Mouse (Mus musculus) heart, postnatal 14 days (tissue): ENCODE results near the gene Rab2b. TPM values are rescaled to one million over a fixed set of nuclear protein-coding genes. Genes with fewer than 3 reads are reported as not detected.

Source experiments
- DNase-seq, 2 experiments: peaks; one replicate each; pipeline ENCODE4 v3.0.0; 2021 to 2022
- intact Hi-C: fragments of 180-260 bp; cut with DNase I; formaldehyde crosslinking; loops from one replicate; pipeline ENCODE4 v1.15.1; 2025
- total RNA-seq, 2 experiments: library from RNA; stranded (reverse); gene quantifications; 2 replicates each; pipeline ENCODE4 v1.2.3; 2021

Gene Rab2b
- total RNA-seq, 2 experiments from 2014 or later = 5.5 to 7.1 TPM

DNA sequence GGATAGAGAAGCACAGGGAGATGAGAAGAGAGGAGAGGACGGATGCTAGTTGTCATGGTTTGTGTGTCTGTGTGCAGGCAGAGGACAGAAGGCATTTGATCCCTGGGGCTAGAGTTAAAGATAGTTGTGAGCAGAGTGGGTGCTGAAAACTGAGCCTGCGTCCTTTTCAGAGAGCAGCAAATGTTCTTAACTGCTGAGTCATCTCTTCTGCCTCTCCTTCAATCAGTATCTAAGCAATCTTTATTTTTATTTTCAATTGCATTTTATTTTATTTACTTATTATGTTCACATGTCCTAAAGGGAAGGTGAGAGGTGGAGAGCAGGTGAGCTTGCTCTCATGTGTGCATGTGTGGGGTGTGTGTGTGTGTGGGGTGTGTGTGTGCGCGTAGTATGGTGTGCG is 4.3 kb upstream of the Rab2b start:
- intact Hi-C loops = no loop called here
- no peak for DNase-seq

DNA sequence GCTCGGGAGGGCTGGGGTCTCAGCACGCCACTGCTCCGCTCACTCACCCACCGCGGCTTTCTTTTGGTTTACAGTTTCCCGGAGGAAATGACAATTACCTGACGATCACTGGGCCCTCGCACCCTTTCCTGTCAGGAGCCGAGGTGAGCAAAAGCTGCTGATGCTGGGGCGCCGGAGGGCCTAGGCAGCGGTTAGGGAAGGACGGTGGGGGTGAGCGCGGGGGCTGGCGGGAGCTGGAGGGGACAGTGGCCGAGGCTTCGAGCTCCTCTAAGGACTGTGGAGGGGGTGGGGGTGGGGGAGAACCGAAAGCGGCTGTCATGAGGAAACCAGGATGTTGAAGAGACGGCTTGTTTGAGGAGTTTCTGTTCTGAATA is 389 bp upstream of the Rab2b start:
- intact Hi-C loops = loop anchor here (2.0 to 10.0 kb wide), 2 partner anchors 23 to 165 kb away; partner anchors contain the start of genes Chd8 and Rpgrip1
- DNase-seq = no peak

DNA sequence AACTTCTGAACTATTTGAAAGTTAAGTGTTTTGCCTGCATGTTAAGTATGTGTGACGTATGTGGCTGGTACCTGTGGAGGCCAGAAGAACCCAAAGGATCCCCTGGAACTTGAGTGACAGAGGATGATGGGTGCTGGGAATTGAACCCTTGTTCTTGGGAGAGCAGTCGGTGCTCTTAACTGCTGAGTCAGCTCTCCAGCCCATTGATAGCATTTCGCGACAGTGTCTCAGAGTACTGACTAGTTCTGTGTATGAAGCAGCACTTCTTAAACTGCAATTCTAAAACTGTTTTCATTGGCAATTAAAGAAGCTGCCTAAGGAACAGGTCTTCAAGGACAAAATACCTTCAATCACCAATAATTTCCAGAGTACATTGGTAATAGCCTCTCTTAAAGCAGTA is 2.1 kb downstream of the Rab2b start:
- no peak for DNase-seq
- intact Hi-C loops = loop anchor here (10.0 kb wide), 1 partner anchor 162 kb away; the partner anchor contains the start of gene Rpgrip1

DNA sequence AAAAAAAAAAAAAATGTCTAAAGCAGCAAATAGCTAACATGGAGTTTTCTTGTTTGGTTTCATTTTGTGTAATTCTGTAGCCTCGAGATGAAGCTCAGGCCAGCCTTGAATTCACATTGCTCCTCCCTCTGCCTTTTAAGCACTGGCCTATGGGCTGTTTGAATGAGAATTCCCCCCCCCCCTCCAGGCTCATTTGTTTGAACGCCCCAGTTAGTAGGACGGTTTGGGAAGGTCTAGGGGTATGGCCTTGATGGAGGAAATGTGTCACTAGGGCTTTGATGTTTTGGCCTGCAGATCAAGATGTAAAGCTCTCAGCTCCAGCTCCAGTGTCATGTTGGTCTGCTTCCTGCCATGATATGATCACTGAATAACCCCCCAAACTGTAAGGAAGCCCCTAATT is 6.6 kb downstream of the Rab2b start:
- intact Hi-C loops = loop anchor here (10.0 kb wide), 1 partner anchor 158 kb away; the partner anchor contains the start of gene Rpgrip1
- no peak for DNase-seq

DNA sequence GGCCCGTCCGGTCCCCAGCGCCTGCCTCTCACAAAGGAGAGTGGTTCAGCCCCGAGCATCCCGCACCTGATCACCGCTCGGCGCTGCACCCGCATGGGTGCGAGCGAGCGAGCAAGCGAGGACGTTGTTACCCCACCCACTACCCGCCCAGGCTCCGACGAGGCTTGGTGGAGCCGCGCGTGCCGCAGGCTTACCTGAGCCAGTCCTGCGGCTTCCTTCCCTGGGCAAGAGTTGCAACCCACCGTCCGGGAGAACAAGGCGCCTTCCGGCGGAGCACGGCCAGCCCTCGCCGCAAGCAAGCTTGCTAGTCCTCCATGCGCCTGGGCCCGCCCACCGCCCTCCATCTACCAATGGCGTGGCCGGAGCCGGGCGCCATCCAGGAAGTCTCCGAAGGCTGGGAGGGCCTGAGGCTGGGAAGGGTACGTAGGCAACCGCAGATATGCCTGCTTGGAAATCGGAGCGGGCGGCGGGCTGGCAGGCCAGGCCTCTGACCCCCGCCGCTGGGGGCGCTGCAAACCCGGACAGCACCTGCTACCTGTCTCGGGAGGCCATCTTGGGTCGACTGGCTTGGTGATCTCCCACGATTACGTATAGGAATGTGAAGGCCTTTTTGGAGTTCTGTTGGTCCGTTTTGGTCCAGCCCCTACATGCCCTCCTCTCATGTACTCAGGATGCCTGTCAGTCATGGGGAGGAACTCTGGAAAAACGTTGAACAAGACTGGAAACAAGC is 21.7 kb downstream of the Rab2b start, which contains the start of gene Chd8:
Chd8 (minus strand) TSS at position 297 of the 730 bp plus-strand sequence.
- DNase-seq = peak; percentile 97 to 98
- intact Hi-C loops = loop anchor here (2.0 kb wide), 2 partner anchors 15 to 21 kb away; partner anchors contain the start of genes Rab2b and Tox4

DNA sequence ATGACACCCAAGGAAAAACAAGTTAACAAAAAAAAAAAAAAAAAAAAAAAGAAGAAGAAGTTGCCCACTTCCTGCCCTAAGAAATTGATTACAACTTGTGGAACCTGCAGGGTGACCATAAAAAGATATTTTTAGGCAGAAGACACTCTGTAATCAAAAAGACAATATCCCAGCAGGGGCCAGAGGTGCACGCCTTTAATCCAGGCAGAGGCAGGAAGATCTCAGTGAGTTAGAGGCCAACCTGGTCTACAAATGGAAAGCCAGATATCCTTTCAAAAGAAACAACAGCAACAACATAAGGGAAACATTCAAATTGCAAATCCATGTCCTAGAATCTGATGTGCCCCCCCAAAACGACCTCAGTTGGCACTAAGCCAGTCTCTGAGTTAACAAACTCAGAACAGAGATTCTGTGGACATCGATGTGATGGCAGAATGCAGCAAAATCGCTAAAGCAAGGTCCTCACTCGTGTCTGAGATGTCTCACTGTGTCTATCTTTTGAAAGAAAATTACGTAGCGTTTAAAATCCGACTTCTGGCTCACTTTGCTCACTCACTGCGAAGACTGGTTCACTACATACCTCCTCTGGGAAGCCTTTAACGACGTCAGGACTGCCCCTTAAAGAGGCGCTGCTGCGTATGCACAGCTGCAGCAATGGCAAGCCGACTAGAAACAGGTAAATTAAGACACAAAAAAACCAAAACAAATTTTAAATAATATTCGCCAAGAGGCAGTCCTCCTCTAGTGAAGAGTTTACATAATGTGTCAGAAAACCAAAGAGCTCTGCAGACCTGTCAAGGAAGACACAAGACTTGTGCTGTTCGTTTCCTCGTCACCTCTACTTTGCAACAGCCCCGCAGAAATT is 22.8 kb downstream of the Rab2b start:
- intact Hi-C loops = loop anchor here (2.0 kb wide), 2 partner anchors 14 to 22 kb away; partner anchors contain the start of genes Rab2b and Tox4
- DNase-seq = no peak

DNA sequence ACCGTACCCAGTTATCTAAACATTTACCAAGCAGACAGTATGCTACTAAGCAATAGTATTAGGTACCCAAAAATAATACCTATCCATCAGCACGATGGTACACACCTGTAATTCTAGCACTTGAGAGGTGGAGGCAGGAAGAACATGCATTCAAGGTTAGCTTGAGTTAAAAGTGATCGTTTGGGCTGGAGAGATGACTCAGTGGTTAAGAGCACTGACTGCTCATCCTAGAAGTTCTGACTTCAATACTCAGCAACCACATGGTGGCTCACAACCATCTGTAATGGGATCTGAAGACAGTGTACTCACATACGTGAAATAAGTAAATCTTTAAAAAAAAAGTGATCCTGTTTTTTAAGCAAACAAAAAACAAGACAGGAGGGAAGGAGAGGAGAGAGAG is 33.2 kb downstream of the Rab2b start:
- intact Hi-C loops = no loop called here

DNA sequence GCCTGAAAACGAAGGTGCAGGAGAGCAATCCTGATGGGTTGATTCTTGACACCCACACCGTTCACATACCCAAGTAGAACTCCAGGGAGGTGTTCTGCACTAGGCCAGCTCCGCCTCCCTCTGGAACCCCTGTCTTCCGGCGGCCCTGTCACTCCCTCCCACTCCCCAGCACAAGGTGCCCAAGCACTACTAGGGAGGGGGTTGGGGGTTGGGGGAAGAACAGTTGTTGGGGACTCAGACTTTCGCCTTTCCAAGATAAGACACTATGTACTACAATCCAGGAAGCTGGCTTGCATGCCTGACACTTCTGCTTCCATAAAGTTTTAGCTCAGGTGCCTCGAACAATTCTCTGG is 34.7 kb downstream of the Rab2b start:
- DNase-seq = no peak
- intact Hi-C loops = no loop called here

More for the DNA sequence above, 33.2 kb downstream of the Rab2b start:
- no peak for DNase-seq

DNA sequence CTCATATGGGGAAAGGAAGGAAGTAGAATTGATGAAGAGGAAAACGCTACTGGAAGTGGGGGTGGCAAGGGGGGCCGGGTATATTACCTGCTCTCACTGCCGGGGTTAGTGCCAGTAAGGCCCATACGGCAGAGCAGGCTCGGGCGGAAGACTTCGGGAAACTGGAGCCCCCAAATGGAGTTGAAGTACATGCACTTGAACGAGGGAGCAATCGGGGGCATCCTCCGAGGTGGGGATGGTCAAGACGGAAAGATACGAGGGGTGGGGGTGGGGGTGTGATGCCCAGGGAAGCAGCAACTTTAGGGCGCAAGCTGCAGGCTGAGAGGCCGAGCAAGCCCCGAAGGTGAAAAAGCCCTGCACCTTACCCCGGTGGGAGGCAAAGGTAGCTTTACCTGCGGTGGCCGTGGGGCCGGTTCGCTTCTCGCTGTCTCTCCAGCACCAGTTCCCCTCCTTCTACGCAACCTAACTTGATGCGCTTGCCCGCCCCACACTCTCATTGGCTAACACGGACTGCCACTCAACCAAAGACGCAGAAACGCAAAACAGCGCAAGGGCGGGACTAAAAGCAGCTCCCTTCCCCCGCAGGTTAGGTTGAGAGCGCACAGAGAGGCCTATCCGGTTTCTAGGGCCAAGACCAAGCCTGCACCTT is 35.2 kb downstream of the Rab2b start:
- peak; percentile 98 to 100 for DNase-seq
- intact Hi-C loops = no loop called here

DNA sequence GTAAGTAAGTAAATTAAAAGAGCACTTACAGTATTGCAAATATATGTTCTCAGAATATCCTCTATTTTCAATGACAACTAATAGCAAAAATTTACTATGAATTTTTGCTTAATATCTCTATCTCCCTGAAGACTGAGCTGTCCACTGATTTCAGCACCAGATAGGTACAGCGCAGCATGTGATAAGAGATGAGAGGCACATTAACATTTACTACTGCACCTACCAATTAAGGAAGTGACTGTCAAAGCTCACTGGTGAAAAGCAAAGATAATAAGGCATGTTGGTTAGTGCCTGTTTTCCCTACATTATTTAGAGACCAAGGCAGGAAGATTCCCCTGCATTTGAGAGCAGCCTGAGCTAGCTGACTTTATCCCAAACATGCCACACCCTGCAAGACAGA is 43.1 kb downstream of the Rab2b start:
- intact Hi-C loops = no loop called here
- no peak for DNase-seq

DNA sequence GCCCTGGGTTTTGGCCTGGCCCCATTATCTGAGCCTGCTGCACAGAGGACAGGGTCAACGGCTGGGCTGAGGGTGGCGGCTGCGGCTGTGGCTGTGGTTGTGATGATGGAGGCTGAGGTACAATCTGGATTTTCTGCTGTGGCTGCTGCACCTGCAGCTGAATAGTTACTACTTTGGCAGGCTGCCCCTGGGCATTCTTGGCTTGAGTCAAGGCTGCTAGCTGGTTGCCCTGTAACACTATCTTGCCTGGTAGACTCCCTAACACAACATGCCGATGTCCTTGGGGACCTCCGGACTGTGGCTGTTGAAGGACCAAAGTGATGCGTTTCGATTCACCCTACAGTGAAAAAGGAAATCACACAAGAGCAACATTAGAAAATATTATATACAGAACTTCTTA is 44.2 kb downstream of the Rab2b start:
- intact Hi-C loops = no loop called here
- peak; percentile 41 to 70 for DNase-seq

DNA sequence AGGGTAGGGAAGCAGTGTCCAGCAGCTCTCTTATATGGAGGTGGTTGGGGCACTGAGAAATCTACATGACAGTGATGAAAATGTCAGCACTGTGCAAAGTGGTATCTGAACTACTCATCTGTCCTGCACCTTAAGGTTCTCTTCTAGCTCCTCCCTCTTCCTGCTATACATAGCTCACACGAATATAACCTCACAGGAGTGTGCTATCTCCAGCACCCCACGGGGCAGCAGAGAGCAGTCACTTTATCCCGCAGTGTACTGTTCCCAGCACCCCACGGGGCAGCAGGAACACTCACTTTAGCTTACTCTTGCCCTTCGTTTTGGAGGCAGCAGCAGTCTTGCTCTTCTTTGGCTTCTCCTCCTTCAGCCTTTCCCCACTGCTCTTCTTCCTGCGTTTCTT is 47.1 kb downstream of the Rab2b start:
- intact Hi-C loops = no loop called here
- DNase-seq = no peak

DNA sequence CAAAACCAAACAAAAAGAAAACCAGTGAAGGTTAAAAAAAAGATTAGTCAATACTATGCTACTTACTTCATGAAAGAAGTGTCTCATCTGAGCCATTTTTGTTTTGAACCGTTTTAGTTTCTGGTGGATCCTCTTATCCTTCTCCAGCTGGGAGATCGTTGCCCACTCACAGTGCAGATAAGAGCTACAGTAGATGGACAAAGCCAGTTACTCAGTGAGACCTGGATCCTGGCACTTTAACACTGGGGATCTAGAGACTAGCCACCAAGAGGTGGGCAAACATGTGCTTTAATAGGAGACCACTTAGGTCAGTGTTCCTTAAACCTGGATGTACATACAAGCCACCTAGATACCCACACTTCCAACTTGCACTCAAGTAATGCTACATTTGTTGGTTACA is 53.4 kb downstream of the Rab2b start:
- DNase-seq = no peak
- intact Hi-C loops = no loop called here

DNA sequence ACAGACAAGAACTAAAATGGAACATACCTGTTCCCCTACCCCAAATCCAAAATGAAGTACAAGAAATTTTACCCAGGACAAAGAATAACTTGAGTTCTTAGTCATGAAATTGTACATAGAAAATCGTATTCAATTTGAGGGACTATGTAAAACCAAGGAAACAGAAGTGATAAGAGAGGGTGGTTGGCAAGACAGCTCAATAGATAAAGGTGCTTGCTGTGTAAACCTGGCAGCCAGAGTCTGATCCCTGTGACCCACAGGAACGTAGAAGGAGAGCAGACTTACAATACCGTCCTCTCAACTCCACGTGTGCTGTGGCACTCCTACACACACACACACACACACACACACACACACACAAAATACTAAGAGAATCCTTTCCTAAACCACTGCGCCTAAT is 62.1 kb downstream of the Rab2b start:
- no peak for DNase-seq
- intact Hi-C loops = no loop called here

Other genes starting within 250 kb of the Rab2b start
- not detected for gene Olfr221, start 237.1 kb downstream of the Rab2b start, total RNA-seq
- gene Hnrnpc, start 175.5 kb downstream of the Rab2b start, total RNA-seq = 100 to 1,000 TPM; 118 to 137 TPM
- under 1 TPM; 0.17 to 0.53 TPM for gene Rpgrip1, start 168.8 kb downstream of the Rab2b start, total RNA-seq
- 10 to 100 TPM; 25.9 to 26.7 TPM for gene Supt16, start 82.1 kb downstream of the Rab2b start, total RNA-seq
- 10 to 100 TPM; 50.1 to 51.9 TPM for gene Chd8, start 21.8 kb downstream of the Rab2b start, total RNA-seq
- gene Tox4, start 399 bp downstream of the Rab2b start, total RNA-seq = 10 to 100 TPM; 35.5 to 36.7 TPM
- gene Mettl3, start 25.6 kb upstream of the Rab2b start, total RNA-seq = 10 to 100 TPM; 19.1 to 19.5 TPM
- gene Sall2, start 49.2 kb upstream of the Rab2b start, total RNA-seq = 1 to 10 TPM; 2.2 to 2.9 TPM
- not detected for gene Olfr1513, start 76.9 kb upstream of the Rab2b start, total RNA-seq
- gene Olfr1512, start 99.6 kb upstream of the Rab2b start, total RNA-seq = not detected
- not detected for gene Olfr1511, start 117.8 kb upstream of the Rab2b start, total RNA-seq
- gene Olfr1510, start 134.8 kb upstream of the Rab2b start, total RNA-seq = not detected
- not detected for gene Olfr1509, start 163.4 kb upstream of the Rab2b start, total RNA-seq
- not detected for gene Olfr1508, start 187.9 kb upstream of the Rab2b start, total RNA-seq
- not detected for gene Olfr1507, start 216.2 kb upstream of the Rab2b start, total RNA-seq